Mouse (Mus musculus): ENCODE data around the gene C77080. TPM values are rescaled to one million over a fixed set of nuclear protein-coding genes. Genes with fewer than 3 reads are reported as not detected.

The C77080 gene
- polyA plus RNA-seq, 1 experiment from 2014 or later = 2.7 TPM

DNA sequence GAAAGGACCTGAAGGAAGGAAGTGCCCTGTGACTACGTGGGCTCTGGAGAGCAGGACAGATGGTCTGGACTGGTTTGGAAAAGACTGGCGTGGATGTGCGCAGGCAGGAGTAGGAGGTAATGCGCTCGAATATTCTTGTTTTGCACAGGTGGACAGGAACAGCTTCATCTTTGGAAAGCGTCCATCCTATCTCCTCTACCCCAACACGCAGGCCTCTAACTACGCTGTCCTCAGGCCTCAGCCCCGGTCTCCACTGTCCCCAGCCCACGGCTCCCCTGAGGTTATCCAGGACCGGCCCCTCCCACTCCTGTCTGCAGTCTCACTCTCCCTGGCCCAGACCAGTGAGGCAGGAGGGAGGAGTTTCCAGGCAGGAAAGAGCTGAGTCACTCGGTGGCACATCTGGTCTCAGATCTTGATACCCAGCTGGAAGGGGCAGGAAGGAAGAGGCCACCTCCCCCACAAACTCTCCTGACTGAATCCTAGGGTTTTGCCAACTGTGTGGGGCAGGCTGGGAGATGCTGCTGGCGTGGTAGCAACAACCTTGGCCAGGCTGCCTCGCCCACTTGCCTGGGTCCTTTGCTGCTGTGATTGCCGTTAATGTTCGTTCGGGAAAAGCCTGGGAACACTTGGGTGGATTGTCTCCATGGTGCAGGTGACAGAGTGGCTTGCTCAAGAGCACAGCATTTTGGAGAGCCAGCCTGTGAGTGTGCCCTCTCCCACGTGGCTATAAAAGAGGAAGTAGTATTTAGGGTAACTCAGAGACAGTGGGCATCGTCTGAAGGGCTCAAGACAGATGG, 2.2 kb upstream of the C77080 start:
- Histone ChIP-seq H3K4me1 (peaks cover 60% of the 10 kb centered on the region), H3K27me3 (ENCODE audit: low read depth, poor library complexity, severe bottlenecking) (no peaks in the 10 kb centered on the region; the same call in 1 of the 2 replicates), H3K27ac (replicated peaks) (peak overlapping the region; percentile 65), H3K36me3 (no peaks in the 10 kb centered on the region), H3K4me3 (no peak overlapping the region; the same call in 1 of the 2 replicates), H3K9me3 (replicated peaks) (no peaks in the 10 kb centered on the region)
- no peak for DNase-seq (ENCODE audit: low spot score)
- WGBS = 46% methylated on average over 19 of the region's 19 CpGs

DNA sequence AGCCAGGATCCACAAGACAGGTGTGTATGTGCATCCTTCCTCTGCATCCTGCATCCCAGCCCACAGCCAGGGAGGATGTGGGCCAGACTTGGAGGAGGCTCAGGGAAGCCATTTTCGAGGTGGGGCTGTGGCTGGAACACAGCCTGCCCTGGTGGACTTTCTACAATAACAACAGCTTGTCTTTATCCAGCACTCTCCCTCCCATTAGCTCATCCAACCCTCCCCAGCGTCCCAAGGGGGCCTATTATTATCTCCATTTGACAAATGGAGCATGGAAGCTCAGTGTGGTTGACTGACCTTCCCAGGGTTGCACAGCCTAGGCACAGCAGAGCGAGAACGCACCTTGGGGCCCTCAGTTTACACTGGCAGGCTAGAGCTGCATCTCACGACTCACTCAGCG, 526 bp downstream of the C77080 start:
- H3K27me3 ChIP-seq (ENCODE audit: low read depth, poor library complexity, severe bottlenecking) = no peaks in the 10 kb centered on the region; the same call in 1 of the 2 replicates
- peak overlapping the region; percentile 58 for H3K27ac ChIP-seq (replicated peaks)
- peaks cover 61% of the 10 kb centered on the region for H3K4me1 ChIP-seq
- H3K9me3 ChIP-seq (replicated peaks) = no peaks in the 10 kb centered on the region
- H3K36me3 ChIP-seq = no peaks in the 10 kb centered on the region
- peak overlapping the region; percentile 28 for H3K4me3 ChIP-seq
- no peak for DNase-seq (ENCODE audit: low spot score)
- 14% methylated on average over 6 of the region's 6 CpGs for WGBS

DNA sequence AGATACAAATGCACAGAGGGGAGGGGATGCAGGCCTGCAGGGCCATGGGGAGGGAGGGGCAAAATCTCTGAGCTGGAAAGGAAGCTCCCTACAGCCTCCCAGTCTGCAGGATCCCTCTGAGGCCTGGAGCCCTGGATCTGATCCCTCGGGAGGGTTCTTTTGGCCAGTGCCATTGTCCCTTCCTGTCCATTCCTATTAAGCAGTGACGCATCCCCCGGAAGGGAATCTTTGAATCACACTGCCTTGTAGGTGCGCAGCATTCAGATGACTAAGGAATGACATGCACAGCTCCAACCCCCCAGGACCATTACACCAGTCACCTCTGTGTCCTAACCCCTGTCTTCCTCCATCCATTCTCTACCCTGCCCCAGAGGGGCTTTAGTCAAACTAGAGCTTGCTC, 2.1 kb downstream of the C77080 start:
- 38% methylated on average over 4 of the region's 4 CpGs for WGBS
- peak overlapping the region; percentile 57; the same call in 1 of the 2 replicates for H3K27ac ChIP-seq (replicated peaks)
- peaks cover 61% of the 10 kb centered on the region for H3K4me1 ChIP-seq
- no peak overlapping the region for H3K4me3 ChIP-seq
- no peaks in the 10 kb centered on the region for H3K36me3 ChIP-seq
- H3K27me3 ChIP-seq (ENCODE audit: low read depth, poor library complexity, severe bottlenecking) = no peaks in the 10 kb centered on the region; the same call in 1 of the 2 replicates
- no peaks in the 10 kb centered on the region for H3K9me3 ChIP-seq (replicated peaks)
- DNase-seq (ENCODE audit: low spot score) = no peak

GRCm38 (mm10) chr4:129256450-129257380, 4.5 kb downstream of the C77080 start:
- Histone ChIP-seq H3K4me3 (peak overlapping the region; percentile 22; the same call in 1 of the 2 replicates), H3K9me3 (replicated peaks) (no peaks in the 10 kb centered on the region), H3K27ac (replicated peaks) (peak overlapping the region; percentile 73), H3K4me1 (peaks cover 55% of the 10 kb centered on the region), H3K36me3 (no peaks in the 10 kb centered on the region), H3K27me3 (ENCODE audit: low read depth, poor library complexity, severe bottlenecking) (peaks cover 9% of the 10 kb centered on the region)
- 27% methylated on average over 8 of the region's 8 CpGs for WGBS
- peak; percentile 61 for DNase-seq (ENCODE audit: low spot score)

- H3K9me3 ChIP-seq (replicated peaks) = no peaks in the 10 kb centered on the region
- no peak for DNase-seq (ENCODE audit: low spot score)
- H3K36me3 ChIP-seq = no peaks in the 10 kb centered on the region
- peaks cover 31% of the 10 kb centered on the region for H3K27me3 ChIP-seq (ENCODE audit: low read depth, poor library complexity, severe bottlenecking)
- 96% methylated on average over 3 of the region's 3 CpGs for WGBS
- no peak overlapping the region for H3K4me3 ChIP-seq
- H3K4me1 ChIP-seq = peaks cover 55% of the 10 kb centered on the region
- no peak overlapping the region for H3K27ac ChIP-seq (replicated peaks)
These were observed 6.6 kb downstream of the C77080 start for GRCm38 (mm10) chr4:129254571-129254970.

DNA sequence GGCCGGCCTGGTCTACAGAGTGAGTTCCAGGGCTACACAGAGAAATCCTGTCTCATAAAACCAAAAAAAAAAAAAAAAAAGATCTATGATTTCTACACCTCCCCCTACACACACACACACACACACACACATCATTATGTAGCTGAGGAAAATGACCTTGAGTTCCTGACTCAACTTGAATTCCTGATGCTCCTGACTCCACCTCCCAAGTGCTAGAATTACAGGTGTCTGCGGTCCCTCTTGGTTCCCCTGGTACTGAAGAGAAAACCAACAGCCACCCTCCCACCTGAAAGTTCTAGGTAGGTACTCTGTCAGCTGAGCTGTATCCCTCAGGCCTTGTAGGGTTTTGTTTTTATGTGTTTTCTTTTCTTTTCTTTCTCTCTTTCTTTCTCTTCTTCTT, 8.7 kb downstream of the C77080 start:
- no peaks in the 10 kb centered on the region for H3K9me3 ChIP-seq (replicated peaks)
- H3K36me3 ChIP-seq = no peaks in the 10 kb centered on the region
- no peak overlapping the region for H3K4me3 ChIP-seq
- peaks cover 51% of the 10 kb centered on the region for H3K27me3 ChIP-seq (ENCODE audit: low read depth, poor library complexity, severe bottlenecking)
- no peak for DNase-seq (ENCODE audit: low spot score)
- no peak overlapping the region for H3K27ac ChIP-seq (replicated peaks)
- WGBS = 85% methylated on average over 2 of the region's 2 CpGs
- peaks cover 66% of the 10 kb centered on the region for H3K4me1 ChIP-seq

DNA sequence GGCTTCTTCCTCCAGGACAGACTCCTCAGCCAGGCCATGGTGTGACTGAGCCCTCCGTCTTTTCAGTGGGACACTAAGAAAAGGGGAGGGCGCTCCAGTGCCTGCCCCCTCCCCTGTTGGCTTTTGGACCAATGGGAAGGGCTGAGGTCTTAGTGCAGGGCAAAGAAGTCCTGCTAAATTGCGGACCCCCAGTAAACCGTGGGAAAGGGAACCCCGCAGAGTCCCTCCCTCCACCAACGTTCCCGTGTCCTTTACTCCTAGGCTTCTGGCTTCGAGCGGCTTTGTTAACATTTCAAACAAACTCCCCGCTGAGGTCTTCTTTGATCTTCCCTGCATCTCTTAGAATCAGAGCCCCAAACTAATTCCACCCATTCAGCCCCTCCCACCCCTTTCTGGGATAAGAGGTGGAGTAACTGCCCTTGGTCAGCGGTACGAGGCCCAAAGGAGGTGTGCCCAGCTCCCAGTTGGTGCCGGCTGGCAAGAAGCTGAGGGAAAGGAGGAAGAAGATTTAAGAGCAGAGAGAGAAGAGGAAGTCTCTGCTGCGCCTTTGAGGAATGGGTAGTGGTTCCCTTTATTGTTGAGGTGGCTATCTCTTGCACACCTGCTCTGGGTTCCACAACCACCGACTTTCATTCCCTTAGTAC, 9.6 kb downstream of the C77080 start:
- peak; percentile 71 for DNase-seq (ENCODE audit: low spot score)
- Histone ChIP-seq H3K4me3 (peak overlapping the region; percentile 37), H3K27ac (replicated peaks) (peak overlapping the region; percentile 82), H3K27me3 (ENCODE audit: low read depth, poor library complexity, severe bottlenecking) (peaks cover 60% of the 10 kb centered on the region), H3K36me3 (no peaks in the 10 kb centered on the region), H3K9me3 (replicated peaks) (no peaks in the 10 kb centered on the region), H3K4me1 (peaks cover 66% of the 10 kb centered on the region)
- WGBS = under 1% methylated on average over 15 of the region's 15 CpGs

DNA sequence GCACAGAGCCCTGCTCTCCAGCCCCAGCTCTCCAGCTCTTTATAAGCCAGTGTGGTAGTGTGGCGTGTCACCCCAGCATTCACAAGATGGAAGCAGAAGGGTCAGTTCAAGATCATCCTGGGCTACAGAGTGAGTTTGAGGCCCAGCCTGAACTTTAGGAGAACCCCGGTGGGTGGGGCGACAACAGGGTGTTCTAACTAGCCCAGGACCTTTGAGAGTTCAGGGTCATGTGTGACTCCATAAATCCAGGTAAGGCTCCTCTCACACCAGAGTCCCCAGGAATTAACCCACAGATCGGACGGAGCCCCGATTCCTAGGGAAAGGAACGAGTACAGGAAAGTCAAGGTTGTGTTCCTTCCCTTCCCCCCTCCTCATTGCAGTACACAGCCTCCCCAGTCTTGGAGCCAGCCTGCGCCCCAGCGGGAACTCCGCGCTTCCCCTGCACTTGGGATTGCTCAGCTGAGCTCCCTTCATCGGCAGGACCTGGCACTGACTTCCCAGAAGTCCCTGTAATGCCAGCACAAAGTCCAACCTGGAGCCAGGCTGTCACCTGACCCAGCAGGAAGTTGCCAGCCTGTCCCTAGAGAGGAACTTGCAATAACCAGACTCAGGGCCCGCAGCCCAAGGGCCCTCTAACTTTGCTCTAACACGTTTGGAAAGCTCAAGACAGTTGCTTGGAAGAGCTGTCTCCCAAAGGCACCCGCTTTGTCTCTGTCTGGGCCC, 10.3 kb downstream of the C77080 start:
- Histone ChIP-seq H3K27ac (replicated peaks) (peak overlapping the region; percentile 82), H3K4me1 (peaks cover 66% of the 10 kb centered on the region), H3K4me3 (peak overlapping the region; percentile 37), H3K9me3 (replicated peaks) (no peaks in the 10 kb centered on the region), H3K36me3 (no peaks in the 10 kb centered on the region), H3K27me3 (ENCODE audit: low read depth, poor library complexity, severe bottlenecking) (peaks cover 67% of the 10 kb centered on the region)
- 9% methylated on average over 15 of the region's 15 CpGs for WGBS
- no peak for DNase-seq (ENCODE audit: low spot score)

DNA sequence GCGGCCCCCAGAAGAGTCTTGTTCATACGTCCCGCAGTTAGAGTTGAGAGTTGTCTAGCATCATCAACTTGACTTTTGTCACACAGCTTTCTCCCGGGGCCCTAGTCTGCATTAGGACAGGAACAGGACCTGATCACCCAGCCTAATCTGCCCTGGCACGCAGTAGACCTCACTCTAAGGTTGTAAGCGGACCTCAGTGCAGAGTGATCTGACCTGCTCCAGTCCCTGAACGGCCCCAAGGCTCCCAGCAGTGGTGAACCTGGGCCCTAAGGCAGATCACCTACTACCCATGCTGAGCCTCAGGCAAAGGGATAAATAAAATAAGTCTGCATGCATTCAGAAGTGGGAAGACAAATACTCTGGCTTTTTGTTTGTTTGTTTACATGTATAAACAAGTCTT, 11.9 kb downstream of the C77080 start:
- H3K4me1 ChIP-seq = peaks cover 75% of the 10 kb centered on the region
- no peak for DNase-seq (ENCODE audit: low spot score)

DNA sequence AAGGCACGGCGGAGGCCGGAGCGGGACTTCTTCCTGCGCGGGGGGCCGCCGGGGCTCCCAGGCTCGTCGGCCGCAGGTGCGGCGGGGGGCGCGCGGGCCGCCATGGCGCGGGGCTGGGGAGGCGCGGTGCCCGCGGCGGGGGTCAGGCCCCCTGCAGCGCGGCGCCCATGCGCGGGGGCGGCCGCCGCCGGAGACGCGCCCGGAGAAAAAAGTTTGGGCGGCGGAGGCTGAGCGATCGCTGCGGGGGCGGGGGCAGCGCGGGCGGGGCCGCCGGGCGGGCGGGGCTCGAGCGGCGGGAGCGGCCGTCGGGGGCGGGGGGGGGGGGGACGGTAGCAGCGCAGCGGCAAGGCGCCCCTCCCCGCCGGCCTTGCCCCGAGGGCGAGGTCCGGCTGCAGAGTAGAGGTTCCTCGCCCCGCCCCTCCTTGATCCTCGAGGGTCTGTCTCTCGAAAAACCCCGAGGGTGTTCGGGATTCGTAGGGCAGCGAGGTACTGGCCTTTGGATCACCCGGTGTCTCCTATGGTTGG, 12.9 kb downstream of the C77080 start:
- H3K4me1 ChIP-seq = peaks cover 75% of the 10 kb centered on the region
- H3K27me3 ChIP-seq (ENCODE audit: low read depth, poor library complexity, severe bottlenecking) = peaks cover 85% of the 10 kb centered on the region
- peak overlapping the region; percentile 75 for H3K27ac ChIP-seq (replicated peaks)
- peak overlapping the region; percentile 63 for H3K4me3 ChIP-seq
- 1% methylated on average over 67 of the region's 74 CpGs for WGBS
- no peaks in the 10 kb centered on the region for H3K9me3 ChIP-seq (replicated peaks)
- DNase-seq (ENCODE audit: low spot score) = no peak
- no peaks in the 10 kb centered on the region for H3K36me3 ChIP-seq

More for the DNA sequence above, 11.9 kb downstream of the C77080 start:
- Histone ChIP-seq H3K27me3 (ENCODE audit: low read depth, poor library complexity, severe bottlenecking) (peaks cover 83% of the 10 kb centered on the region), H3K36me3 (no peaks in the 10 kb centered on the region), H3K27ac (replicated peaks) (no peak overlapping the region), H3K9me3 (replicated peaks) (no peaks in the 10 kb centered on the region), H3K4me3 (no peak overlapping the region)
- WGBS = 7% methylated on average over 7 of the region's 7 CpGs

GRCm38 (mm10) chr4:129247381-129248242, 13.6 kb downstream of the C77080 start:
- DNase-seq (ENCODE audit: low spot score) = no peak
- Histone ChIP-seq H3K4me1 (peaks cover 82% of the 10 kb centered on the region), H3K27ac (replicated peaks) (peak overlapping the region; percentile 75), H3K9me3 (replicated peaks) (no peaks in the 10 kb centered on the region), H3K36me3 (no peaks in the 10 kb centered on the region), H3K4me3 (peak overlapping the region; percentile 63), H3K27me3 (ENCODE audit: low read depth, poor library complexity, severe bottlenecking) (peaks cover 85% of the 10 kb centered on the region)
- 9% methylated on average over 24 of the region's 24 CpGs for WGBS
